Mouse (Mus musculus): ENCODE results near the gene Gab2.

Gene Gab2

DNA sequence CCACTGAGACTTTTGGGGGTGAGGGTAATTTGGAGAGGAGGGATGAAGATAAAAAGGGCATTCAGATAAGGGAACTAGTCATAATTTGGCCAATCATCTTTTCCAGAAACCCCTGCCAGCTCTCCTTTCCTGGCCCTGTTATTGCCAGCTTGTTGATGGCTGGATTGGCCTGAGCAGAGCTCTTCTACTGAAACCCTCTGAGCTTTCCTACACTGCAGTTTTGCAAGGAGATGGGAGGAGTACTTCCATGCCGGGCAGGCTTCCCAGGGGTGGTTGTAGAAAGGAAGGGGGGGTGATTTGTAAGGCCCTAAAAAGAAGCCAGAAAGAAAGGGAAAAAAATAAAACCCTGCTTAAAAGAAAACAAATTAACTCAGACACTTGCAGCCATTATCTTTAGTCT lies 181.2 kb downstream of the Gab2 start:
- no peak for DNase-seq

DNA sequence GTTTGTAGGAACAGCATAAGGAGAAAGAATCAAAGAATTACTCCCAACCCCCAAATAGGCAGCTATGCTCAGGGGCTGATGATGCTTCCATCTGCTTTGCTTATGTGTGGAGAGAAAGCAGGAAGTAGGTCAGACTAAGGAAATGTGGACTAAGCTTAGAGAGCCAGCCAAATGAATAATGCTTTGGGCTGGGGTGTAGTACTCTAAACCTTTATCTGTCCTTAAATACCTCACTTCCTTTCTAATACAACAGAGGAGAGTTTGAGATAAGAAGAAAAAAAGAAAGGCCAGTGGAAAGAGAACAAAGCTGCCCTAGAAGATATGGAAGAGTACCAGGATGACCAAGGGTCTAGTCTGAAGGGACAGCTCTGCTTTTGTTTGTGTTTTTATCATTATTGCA lies 189.0 kb downstream of the Gab2 start:
- DNase-seq, result no peak

DNA sequence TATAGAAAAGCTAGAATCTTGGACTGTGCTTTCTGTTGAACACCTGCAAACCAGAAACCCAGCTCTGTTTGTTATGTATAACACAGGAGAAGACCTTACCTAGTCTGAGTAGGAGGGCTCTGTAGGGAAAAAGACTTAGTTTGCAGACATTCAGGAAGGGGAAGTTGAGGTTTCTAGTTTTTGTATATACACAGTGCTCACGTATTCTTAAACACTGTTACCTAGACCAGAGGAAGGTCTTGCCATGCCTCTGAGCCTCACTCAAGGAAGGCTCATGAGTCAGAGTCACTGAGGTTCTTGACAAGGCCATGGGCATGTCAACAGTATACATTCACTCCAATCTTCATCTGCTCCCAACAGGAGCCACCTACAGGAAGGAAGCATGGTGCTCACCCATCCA lies 189.7 kb downstream of the Gab2 start:
- no peak for DNase-seq

DNA sequence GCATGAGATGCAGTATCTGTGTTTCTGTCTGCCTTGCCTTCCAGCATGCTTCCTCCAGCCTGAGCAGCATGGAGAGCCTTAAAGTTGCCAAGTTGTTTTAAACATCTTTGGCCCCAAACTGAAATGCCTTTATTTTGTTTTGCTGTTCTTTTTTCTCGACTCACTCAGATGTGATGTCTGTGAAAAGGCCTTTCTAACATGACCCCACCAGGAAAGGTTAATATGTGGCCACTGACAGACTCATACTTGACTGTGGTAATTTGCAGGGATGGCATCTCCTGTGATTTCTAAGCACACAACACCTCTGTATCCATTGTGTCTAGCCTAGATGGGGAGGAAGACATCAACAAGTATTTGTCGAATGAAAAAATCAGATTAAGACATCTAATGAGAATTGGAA lies 215.6 kb downstream of the Gab2 start:
- no peak for DNase-seq

- DNase-seq, result peak; percentile 68
Measured at GRCm38 (mm10) chr7:97297466-97297865, 216.1 kb downstream of the Gab2 start.

DNA sequence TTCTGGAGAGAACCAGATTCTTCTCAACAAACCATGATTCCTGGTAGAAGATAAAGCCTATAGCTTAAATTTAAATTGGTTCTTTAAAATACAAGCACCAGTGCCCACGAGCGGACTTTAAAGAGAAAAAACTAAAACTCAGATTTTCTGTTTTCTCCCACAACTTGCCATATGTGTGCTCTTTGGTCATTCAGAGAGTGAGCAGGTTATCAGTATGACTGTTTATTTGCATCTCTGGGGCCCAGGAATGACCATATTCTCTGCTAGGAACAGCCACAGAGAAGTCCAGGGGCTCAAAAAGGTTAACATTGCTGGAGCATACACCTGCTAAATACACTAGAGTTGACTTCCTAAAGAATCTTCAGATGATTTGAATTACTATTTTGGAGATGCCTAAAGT lies 216.9 kb downstream of the Gab2 start:
- DNase-seq, result no peak

- no peak for DNase-seq
Measured at GRCm38 (mm10) chr7:97298943-97299342, 217.6 kb downstream of the Gab2 start.

DNA sequence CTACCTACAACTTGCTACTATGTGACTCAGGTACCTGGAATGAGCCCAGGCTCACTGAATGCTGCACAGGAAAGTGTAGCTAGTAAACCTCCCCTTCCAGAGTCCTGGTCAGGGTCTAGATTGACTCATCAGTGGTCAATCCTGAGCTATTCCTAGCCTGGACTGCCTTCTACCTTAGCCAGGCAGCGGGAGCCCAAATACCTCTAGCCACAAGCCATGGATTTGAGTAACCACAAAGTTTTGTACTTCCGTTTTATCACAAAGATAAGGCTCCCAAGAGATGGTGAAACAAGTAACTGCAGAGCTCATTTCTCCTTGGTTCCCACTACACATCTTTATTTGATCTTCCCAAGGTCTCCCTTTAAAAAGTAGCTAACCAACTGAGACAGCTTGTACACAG lies 219.5 kb downstream of the Gab2 start:
- DNase-seq, result no peak

DNA sequence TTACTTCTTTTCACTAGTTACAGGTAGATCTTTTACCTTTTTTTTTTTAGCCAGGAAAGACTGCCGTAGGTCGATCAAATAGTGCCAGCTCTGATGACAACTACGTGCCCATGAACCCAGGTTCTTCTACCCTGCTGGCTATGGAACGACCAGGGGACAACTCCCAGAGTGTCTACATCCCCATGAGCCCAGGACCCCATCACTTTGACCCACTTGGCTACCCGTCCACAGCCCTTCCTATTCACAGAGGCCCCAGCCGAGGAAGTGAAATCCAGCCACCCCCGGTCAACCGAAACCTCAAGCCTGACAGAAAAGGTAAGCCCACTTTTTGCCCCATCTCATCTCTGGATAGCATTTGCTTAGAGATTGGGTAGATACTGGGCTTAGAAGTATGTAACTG lies 219.9 kb downstream of the Gab2 start:
- DNase-seq, result no peak

GRCm38 (mm10) chr7:97302261-97302660 lies 220.9 kb downstream of the Gab2 start:
- no peak for DNase-seq

GRCm38 (mm10) chr7:97302876-97303275 lies 221.5 kb downstream of the Gab2 start:
- no peak for DNase-seq

DNA sequence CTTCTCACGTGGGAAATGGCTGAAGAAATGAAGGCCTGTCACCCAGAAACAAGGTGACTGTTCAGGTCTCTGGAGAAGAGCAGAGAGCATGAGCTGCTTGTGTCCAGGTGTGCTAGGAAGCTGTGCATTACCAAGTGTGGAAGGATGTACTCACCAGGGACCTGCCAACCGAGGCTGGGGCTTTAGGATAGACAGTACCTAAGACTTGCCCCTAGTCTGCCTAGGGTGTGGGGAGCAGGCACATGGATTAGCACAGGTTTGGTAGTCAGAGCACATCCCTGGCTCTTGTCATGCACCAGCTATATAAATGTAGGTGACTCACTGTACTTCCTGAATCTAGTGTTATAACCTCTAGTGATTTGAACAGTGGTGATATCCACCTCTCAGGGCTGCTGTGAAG lies 222.2 kb downstream of the Gab2 start:
- DNase-seq, result no peak

DNA sequence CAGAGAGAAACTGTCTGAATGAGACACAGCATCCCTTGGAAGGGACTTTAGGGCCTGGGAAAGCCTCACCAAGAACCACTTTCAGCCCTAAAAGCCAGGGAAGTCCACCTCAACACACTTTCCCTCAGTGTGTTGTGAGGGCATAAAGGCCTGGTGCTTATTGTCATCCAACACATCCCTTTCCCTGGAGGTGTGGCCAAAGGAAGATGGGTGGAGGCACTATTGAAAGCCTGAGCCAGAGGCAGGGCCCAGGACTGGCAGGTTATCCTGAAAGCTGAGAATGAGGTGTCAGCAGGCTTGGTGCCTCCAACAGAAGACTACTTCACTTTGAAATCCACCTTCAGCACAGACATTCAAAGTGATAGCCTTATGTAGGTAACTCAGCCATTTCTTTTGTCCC lies 223.1 kb downstream of the Gab2 start:
- DNase-seq, result no peak

- no peak for DNase-seq
Measured at GRCm38 (mm10) chr7:97305206-97305605, 223.8 kb downstream of the Gab2 start.

DNA sequence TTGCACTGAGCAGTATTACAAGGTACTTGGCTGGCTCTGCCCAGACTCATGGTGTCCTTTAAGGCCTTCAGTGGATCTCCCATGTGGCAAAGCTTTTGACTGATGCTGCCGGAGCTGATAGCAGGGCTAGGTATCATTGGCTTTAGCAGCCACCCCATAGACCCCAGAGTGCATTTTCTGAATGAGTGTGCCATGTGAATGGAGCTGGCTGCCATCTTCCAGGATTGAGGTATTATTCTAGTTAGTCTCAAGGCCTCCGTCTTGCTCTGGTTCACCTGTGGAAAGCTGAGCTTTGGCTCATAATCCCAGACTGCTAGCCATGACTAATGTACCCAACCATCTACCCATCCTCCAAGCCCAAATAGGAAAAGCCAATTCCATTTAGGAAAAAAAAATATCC lies 225.4 kb downstream of the Gab2 start:
- DNase-seq, result no peak

GRCm38 (mm10) chr7:97307546-97307945 lies 226.2 kb downstream of the Gab2 start:
- DNase-seq, result no peak

GRCm38 (mm10) chr7:97309461-97310340 lies 228.3 kb downstream of the Gab2 start:
- no peak for DNase-seq

DNA sequence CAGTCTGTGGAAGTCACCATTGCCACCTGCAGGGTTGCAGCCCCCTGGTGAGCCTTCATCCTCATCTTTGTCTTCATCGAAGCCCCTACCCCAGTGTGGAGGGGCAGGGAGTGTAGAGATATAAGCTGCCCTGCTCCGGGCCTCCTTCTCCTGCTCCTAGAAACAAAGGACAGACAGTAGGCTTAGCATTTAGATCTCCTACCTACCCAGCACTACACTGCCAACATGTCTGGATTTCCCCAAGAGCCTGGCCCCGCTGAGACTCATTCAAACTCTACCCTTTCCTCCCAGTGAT lies 228.9 kb downstream of the Gab2 start:
- no peak for DNase-seq

DNA sequence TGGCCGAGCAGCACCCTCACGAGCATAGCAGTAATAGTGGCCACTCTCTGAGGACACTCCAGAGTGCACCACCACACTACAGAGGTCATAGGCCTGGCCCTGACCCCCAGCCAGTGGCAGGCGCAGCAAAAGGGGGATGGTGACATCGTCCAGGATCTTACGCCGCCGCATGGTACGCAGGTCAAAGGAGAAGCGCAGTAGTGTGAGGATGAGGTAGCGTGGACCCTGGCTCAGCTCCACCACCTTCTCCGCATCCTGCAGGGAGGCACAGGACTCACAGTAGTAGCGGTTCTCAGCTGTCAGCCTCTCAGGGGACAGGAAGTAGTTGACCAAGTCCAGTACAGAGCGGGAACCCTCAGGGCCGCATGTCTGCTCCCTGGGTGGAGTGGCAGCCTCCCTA lies 230.2 kb downstream of the Gab2 start:
- no peak for DNase-seq

- DNase-seq, result no peak
Measured at GRCm38 (mm10) chr7:97312196-97312595, 230.8 kb downstream of the Gab2 start.

GRCm38 (mm10) chr7:97312856-97313255 lies 231.5 kb downstream of the Gab2 start:
- no peak for DNase-seq

- no peak for DNase-seq
Measured at GRCm38 (mm10) chr7:97313364-97313995, 232.1 kb downstream of the Gab2 start.

DNA sequence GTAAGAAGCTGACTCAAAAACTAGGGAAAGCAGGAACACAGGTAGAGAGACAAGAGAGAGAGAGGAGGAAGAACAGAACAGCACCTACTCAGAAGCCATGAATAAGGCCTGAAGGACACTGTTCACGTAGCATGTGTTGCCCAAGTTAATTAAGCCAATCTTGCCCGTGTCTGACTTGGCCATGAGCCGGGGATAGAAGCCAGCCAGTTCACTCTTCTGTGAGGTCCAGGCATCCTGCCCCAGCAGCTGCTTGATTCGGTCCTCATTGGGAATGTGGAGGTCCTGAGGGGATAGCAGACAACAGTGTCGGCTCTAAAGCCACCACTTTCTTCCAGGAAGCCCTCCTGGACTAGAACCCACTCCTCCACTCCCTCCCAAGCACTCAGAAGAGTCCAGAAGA lies 233.3 kb downstream of the Gab2 start:
- DNase-seq, result peak; percentile 24

DNA sequence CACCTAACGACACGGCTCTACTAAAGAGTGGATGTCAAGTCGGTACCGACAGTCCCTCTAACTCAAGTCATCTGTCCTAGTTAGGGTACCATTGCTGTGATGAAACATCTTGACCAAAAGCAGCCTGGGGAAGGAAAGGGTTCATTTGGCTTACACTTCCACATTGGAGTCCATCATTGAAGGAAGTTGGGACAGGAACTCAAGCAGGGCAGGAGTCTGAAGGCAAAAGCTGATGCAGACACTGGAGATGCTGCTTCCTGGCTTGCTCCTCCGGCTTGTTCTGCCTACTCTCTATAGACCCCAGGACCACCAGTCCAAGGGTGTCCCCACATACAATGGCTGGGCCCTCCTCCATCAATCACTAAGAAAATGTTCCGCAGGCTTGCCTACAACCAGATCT lies 234.3 kb downstream of the Gab2 start:
- no peak for DNase-seq

DNA sequence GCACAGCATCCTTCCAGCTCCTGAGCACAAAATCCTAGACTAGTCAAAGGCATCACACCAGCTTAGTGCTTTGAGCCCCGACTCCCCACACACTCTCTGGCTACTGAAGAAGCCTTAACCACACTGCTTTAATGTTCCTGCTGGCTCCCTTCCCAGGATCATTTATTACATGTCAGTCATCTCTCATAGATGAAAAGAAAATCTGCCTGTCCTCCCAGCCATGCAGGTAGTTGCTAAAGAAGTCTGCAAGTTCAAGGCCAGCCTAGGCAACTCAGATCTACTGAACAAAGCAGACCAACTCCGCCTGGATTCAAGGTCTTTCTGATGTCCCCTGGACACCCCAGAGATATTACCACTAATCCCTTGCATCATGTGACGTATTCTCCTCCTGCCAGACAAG lies 236.3 kb downstream of the Gab2 start:
- no peak for DNase-seq
